Mouse (Mus musculus) midbrain, embryonic 13.5 days (tissue): ENCODE measurements around the gene Ces1e. TPM values are rescaled to one million over a fixed set of nuclear protein-coding genes. Genes with fewer than 3 reads are reported as not detected.

Experiments
- ATAC-seq: fragments of 200-750 bp; cut with Nextera tagmentation; 2 replicates; pipeline ENCODE4 v1.8.0; 2017; ENCODE audit warnings: mild to moderate bottlenecking, moderate TSS enrichment, moderate library complexity
- H3K27ac ChIP-seq: fragments of 300-500 bp; sonication (generic); 2 replicates; pipeline ENCODE4 v1.5.1; 2015; ENCODE audit warnings: inconsistent platforms, mild to moderate bottlenecking, moderate library complexity
- H3K27me3 ChIP-seq: fragments of 300-500 bp; sonication (generic); 2 replicates; pipeline ENCODE4 v1.6.1; 2015; ENCODE audit warnings: mild to moderate bottlenecking, inconsistent platforms
- H3K36me3 ChIP-seq: fragments of 300-500 bp; sonication (generic); 2 replicates; pipeline ENCODE4 v1.6.1; 2015; ENCODE audit warnings: mild to moderate bottlenecking, inconsistent platforms
- H3K4me1 ChIP-seq: fragments of 300-500 bp; sonication (generic); replicated peaks from 2 replicates; pipeline ENCODE4 v1.6.1; 2015; ENCODE audit warnings: inconsistent platforms
- H3K4me2 ChIP-seq: fragments of 300-500 bp; sonication (generic); replicated peaks from 2 replicates; pipeline ENCODE4 v1.6.1; 2015; ENCODE audit warnings: moderate library complexity, mild to moderate bottlenecking, inconsistent platforms
- H3K4me3 ChIP-seq: fragments of 300-500 bp; sonication (generic); replicated peaks from 2 replicates; pipeline ENCODE4 v1.5.1; 2015; ENCODE audit warnings: mild to moderate bottlenecking, inconsistent platforms
- H3K9ac ChIP-seq: fragments of 300-500 bp; sonication (generic); replicated peaks from 2 replicates; pipeline ENCODE4 v1.6.1; 2015; ENCODE audit warnings: mild to moderate bottlenecking, inconsistent platforms
- H3K9me3 ChIP-seq: fragments of 300-500 bp; sonication (generic); 2 replicates; pipeline ENCODE4 v1.6.1; 2016; ENCODE audit warnings: mild to moderate bottlenecking, inconsistent platforms
- WGBS: fragments of 180-500 bp; shearing (Covaris S2); methylation state at CpG from one replicate; pipeline ENCODE4 v1.1.7; 2015; 5-methylcytosine and 5-hydroxymethylcytosine counted together
- polyA plus RNA-seq: library from polyadenylated mRNA; unstranded; fragments of >200 nt; fragmentation: Nextera tagmentation; extraction: Ambion mirVana; gene quantifications from 2 replicates; pipeline ENCODE4 v1.2.1, GENCODE M21; 2015

Gene Ces1e
- not detected in 2 replicates for polyA plus RNA-seq

- no peak for ATAC-seq
- Histone ChIP-seq H3K4me2 (no peak within 1 kb of the TSS), H3K9ac (no peak within 1 kb of the TSS), H3K36me3 (no peaks in the 10 kb centered on the region), H3K27ac (no peak within 1 kb of the TSS), H3K4me3 (no peak within 1 kb of the TSS), H3K9me3 (no peaks in the 10 kb centered on the region), H3K4me1 (no peaks in the 10 kb centered on the region), H3K27me3 (no peaks in the 10 kb centered on the region)
These were observed at the start of gene Ces1e for GRCm38 (mm10) chr8:93229446-93229845. TSS of gene Ces1e (minus strand) at chr8:93229619.

GRCm38 (mm10) chr8:93278176-93278805 lies 48.9 kb upstream of the Ces1e start:
- Histone ChIP-seq H3K36me3 (no peaks in the 10 kb centered on the region), H3K4me3 (no peak overlapping the region), H3K27ac (no peak overlapping the region), H3K9ac (no peak overlapping the region), H3K4me1 (no peaks in the 10 kb centered on the region), H3K27me3 (no peaks in the 10 kb centered on the region), H3K9me3 (no peaks in the 10 kb centered on the region), H3K4me2 (no peak overlapping the region)
- ATAC-seq: no peak
- 70% methylated on average over 4 of the region's 4 CpGs for WGBS

DNA sequence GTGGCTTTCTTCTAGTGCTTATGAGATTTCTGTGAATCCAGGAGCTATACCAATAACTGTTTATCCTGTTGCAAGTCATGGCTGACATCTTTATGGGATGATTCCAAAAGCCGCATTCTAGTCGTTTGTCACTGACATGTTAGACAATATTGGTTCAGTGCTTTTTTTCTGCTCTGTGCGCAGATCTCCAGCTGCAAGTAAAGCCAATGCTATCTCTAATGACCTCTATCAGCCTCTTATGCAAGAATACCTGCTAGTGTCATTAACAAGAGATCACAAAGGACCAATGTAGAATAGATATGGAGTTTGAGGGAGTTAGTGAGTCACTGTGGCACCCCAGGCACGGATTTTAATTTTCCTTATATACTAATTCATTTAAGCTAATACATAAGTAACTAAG lies 45.2 kb upstream of the Ces1e start:
- H3K9me3 ChIP-seq: no peaks in the 10 kb centered on the region
- no peaks in the 10 kb centered on the region for H3K36me3 ChIP-seq
- no peak overlapping the region for H3K9ac ChIP-seq
- no peak overlapping the region for H3K27ac ChIP-seq
- H3K4me1 ChIP-seq: no peaks in the 10 kb centered on the region
- no peak for ATAC-seq
- H3K4me3 ChIP-seq: no peak overlapping the region
- 90% methylated on average over 4 of the region's 4 CpGs for WGBS
- no peaks in the 10 kb centered on the region for H3K27me3 ChIP-seq
- no peak overlapping the region for H3K4me2 ChIP-seq

DNA sequence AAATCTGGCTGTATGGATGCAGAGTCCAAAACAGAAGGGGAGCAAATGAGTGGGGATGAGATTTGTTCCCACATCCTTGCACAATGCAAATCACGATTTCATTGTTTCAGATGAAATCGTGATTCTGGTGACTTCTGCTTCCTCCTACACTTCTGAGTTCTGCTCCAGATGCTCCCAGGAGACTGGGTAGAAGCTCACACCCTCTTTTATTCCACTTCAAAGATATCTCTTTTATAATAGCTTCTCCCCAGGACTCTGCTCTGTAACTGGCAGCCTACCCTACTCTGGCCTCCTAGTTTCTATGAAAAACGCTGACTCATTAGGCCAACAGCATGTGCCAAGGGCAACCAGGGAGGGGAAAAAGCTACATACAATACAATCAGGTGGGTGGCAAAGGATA lies 43.9 kb upstream of the Ces1e start:
- H3K36me3 ChIP-seq: no peaks in the 10 kb centered on the region
- 86% methylated on average over 3 of the region's 3 CpGs for WGBS
- no peaks in the 10 kb centered on the region for H3K9me3 ChIP-seq
- no peaks in the 10 kb centered on the region for H3K27me3 ChIP-seq
- no peak overlapping the region for H3K27ac ChIP-seq
- no peak overlapping the region for H3K9ac ChIP-seq
- no peak overlapping the region for H3K4me2 ChIP-seq
- ATAC-seq: no peak
- no peaks in the 10 kb centered on the region for H3K4me1 ChIP-seq
- no peak overlapping the region for H3K4me3 ChIP-seq

DNA sequence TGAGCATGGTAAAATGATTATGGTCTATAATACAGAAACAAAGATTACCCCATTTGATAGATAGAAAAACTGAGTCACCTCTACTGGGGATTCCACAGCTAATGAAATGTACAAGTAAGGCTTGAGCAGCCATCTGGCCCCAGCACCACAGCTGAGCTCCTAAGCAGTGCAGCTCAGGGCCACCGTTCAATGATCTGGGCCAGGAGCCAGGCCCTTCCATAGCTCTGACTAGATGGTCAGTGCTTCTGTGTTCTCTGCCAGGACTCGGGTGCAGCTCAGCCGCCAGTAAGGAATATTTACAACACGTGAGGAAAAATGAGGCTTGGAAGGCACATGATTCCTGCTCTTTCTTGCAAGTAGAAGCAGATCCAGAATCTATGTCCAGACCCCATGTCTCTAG lies 43.3 kb upstream of the Ces1e start:
- Histone ChIP-seq H3K27me3 (no peaks in the 10 kb centered on the region), H3K4me3 (no peak overlapping the region), H3K9me3 (no peaks in the 10 kb centered on the region), H3K4me2 (no peak overlapping the region), H3K9ac (no peak overlapping the region), H3K27ac (no peak overlapping the region), H3K36me3 (no peaks in the 10 kb centered on the region), H3K4me1 (no peaks in the 10 kb centered on the region)
- ATAC-seq: no peak
- 90% methylated on average over 4 of the region's 4 CpGs for WGBS

GRCm38 (mm10) chr8:93261436-93261835 lies 32.0 kb upstream of the Ces1e start:
- H3K27ac ChIP-seq: no peak overlapping the region
- H3K4me3 ChIP-seq: no peak overlapping the region
- H3K9ac ChIP-seq: no peak overlapping the region
- H3K9me3 ChIP-seq: no peaks in the 10 kb centered on the region
- no peak overlapping the region for H3K4me2 ChIP-seq
- no peaks in the 10 kb centered on the region for H3K4me1 ChIP-seq
- WGBS: 73% methylated on average over 2 of the region's 2 CpGs
- H3K36me3 ChIP-seq: no peaks in the 10 kb centered on the region
- ATAC-seq: no peak
- no peaks in the 10 kb centered on the region for H3K27me3 ChIP-seq

DNA sequence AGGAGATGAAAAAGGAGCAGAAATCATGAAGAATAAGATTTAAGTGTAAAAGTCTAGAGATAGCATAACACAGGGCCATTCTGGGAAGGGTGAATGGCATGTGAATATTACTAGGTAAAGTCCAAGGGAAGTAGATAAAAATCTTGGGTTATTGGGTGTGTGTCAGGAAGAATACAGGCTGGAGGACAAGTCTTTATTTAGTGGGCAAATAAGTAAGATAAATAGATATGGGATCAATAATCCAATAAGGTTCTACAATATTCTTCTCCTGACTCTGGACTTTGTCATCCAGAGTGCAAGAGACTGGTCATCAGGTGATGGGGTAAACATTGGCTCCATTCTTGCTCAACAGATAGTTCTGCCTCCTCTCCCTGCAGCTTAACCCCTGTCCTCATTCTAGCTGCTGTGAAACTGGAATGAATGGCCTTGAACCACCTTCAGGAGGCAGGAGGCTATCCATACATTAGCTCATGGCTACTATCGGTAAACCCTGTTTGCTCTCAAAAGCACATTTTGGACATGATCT lies 23.0 kb upstream of the Ces1e start:
- Histone ChIP-seq H3K4me1 (no peaks in the 10 kb centered on the region), H3K27ac (no peak overlapping the region), H3K4me2 (no peak overlapping the region), H3K36me3 (no peaks in the 10 kb centered on the region), H3K9ac (no peak overlapping the region), H3K27me3 (no peaks in the 10 kb centered on the region), H3K4me3 (no peak overlapping the region), H3K9me3 (no peaks in the 10 kb centered on the region)
- ATAC-seq: no peak
- WGBS: 89% methylated on average over 1 of the region's 1 CpGs

DNA sequence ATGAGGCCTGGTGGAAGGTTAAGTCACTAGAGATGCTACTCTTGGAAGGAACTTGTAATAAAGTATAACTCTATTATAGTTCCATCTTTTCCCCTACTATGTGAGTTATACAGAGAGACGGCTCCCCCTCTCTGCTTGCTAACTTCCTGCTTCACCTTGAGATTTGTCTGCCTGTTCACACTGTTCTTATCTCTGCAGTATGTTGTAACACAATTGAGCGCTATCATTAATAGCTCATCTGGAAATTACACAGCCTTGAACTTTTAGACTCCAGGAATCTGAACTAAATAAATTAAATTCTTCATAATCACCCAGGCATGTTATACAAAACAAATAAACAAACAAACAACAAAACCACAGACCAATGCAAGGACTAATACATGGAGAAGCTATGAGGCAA lies 16.6 kb upstream of the Ces1e start:
- no peak overlapping the region for H3K4me2 ChIP-seq
- no peaks in the 10 kb centered on the region for H3K4me1 ChIP-seq
- WGBS: 92% methylated on average over 2 of the region's 2 CpGs
- H3K27ac ChIP-seq: no peak overlapping the region
- H3K36me3 ChIP-seq: no peaks in the 10 kb centered on the region
- H3K4me3 ChIP-seq: no peak overlapping the region
- ATAC-seq: no peak
- no peak overlapping the region for H3K9ac ChIP-seq
- no peaks in the 10 kb centered on the region for H3K27me3 ChIP-seq
- H3K9me3 ChIP-seq: no peaks in the 10 kb centered on the region

DNA sequence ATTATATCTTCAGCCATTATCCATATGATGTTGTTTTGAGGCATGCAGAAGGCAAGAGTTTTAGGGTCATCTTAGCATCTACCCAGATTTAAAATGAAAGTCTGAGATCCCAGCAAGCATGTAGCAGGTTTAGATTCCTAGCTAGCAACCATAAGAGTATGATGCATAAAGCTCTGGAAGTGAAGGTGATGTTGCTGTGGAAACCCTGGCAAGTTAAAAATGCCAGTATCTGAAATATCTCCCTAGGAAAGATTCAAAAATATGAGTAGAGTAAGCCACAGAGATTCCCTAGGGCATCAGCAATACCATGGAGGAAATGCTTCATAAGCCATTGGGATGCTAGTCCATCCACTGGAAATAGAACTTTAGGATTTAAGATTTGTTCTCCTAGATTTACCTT lies 10.5 kb upstream of the Ces1e start:
- Histone ChIP-seq H3K27ac (no peak overlapping the region), H3K4me1 (no peaks in the 10 kb centered on the region), H3K9me3 (no peaks in the 10 kb centered on the region), H3K4me2 (no peak overlapping the region), H3K27me3 (no peaks in the 10 kb centered on the region), H3K36me3 (no peaks in the 10 kb centered on the region), H3K9ac (no peak overlapping the region), H3K4me3 (no peak overlapping the region)
- ATAC-seq: no peak

DNA sequence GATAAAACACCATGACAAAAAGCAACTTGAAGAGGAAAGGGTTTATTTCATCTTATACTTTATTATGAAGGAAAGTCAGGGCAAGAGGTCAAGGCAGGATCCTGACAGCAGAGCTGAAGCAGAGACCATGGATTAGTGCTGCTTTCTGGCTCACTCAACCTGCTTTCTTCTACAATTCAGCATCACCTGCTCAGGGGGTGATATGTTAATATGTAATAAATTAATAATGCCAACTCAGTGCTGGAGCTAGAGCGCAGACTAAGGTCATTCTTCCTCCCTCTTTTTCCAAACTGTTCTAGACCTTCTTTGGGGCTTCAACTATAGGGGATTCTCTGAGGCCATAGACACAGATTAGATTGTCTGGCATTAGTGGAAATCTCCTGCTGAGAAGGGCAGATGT lies 6.3 kb upstream of the Ces1e start:
- no peak overlapping the region for H3K4me2 ChIP-seq
- WGBS: 81% methylated on average over 1 of the region's 1 CpGs
- no peaks in the 10 kb centered on the region for H3K36me3 ChIP-seq
- no peak for ATAC-seq
- no peak overlapping the region for H3K27ac ChIP-seq
- H3K9me3 ChIP-seq: no peaks in the 10 kb centered on the region
- no peak overlapping the region for H3K9ac ChIP-seq
- H3K4me1 ChIP-seq: no peaks in the 10 kb centered on the region
- no peak overlapping the region for H3K4me3 ChIP-seq
- H3K27me3 ChIP-seq: no peaks in the 10 kb centered on the region

GRCm38 (mm10) chr8:93234706-93235105 lies 5.3 kb upstream of the Ces1e start:
- H3K4me3 ChIP-seq: no peak overlapping the region
- no peaks in the 10 kb centered on the region for H3K4me1 ChIP-seq
- no peaks in the 10 kb centered on the region for H3K9me3 ChIP-seq
- H3K27ac ChIP-seq: no peak overlapping the region
- 91% methylated on average over 1 of the region's 1 CpGs for WGBS
- H3K4me2 ChIP-seq: no peak overlapping the region
- no peak for ATAC-seq
- H3K36me3 ChIP-seq: no peaks in the 10 kb centered on the region
- no peak overlapping the region for H3K9ac ChIP-seq
- H3K27me3 ChIP-seq: no peaks in the 10 kb centered on the region

DNA sequence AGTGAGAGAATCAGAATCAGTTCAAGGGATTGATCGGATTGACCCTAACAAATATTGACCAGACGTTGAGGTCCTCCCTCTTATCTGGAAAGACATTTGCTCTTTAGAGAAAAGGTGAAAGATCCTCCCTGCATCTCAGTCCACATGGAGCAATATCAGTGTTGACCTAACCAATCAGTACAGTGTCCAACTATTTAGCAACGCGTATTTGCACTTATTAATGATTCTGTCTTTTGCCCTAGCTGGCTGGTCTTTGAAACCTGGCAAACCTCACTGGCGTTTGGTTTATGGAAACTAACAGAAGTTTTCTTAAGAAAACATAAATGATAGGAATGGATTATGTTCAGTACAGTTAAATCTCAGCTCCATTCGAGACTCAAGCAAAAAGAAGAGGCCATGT lies 4.6 kb upstream of the Ces1e start:
- Histone ChIP-seq H3K4me1 (no peaks in the 10 kb centered on the region), H3K36me3 (no peaks in the 10 kb centered on the region), H3K27me3 (no peaks in the 10 kb centered on the region), H3K9ac (no peak overlapping the region), H3K4me3 (no peak overlapping the region), H3K27ac (no peak overlapping the region), H3K4me2 (no peak overlapping the region), H3K9me3 (no peaks in the 10 kb centered on the region)
- WGBS: 86% methylated on average over 6 of the region's 6 CpGs
- ATAC-seq: no peak

DNA sequence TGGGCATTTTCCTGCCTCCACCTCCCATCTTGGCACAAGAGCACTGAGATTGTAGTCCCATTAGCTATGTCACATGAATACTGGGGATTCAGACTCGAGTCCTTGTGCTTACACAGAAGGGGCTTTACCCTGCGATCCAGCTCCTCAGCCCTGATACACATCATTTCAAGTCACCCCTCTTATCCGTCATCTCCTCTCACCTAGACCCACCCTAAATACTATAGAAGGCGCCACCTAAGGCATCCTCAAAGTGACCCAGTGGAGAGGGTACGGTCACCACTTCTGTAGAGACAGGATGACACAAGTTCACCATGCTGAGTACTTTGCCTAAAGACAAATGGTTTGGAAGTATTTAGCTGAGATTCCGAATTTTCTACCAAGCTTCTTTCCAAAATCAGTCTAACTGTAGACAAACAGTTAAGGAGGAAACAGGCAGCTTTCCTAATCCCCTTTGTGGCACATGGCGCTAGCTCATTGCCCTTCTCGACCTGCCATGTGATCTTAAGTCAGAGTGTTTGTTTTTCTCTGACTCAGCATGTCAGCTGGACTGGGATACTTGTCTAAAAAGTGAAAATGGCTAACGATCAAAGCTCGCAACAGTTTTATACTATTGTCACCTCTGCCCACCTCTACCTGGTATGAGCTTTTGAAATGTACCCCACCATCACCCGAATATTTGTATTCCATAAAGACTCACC lies 597 bp downstream of the Ces1e start:
- no peak overlapping the region for H3K27ac ChIP-seq
- H3K27me3 ChIP-seq: no peaks in the 10 kb centered on the region
- no peak for ATAC-seq
- H3K4me3 ChIP-seq: no peak overlapping the region
- no peaks in the 10 kb centered on the region for H3K9me3 ChIP-seq
- H3K4me2 ChIP-seq: no peak overlapping the region
- no peaks in the 10 kb centered on the region for H3K36me3 ChIP-seq
- no peak overlapping the region for H3K9ac ChIP-seq
- no peaks in the 10 kb centered on the region for H3K4me1 ChIP-seq
- whole genome bisulfite sequencing: 74% methylated on average over 11 of the region's 11 CpGs
